Mouse (Mus musculus) midbrain, embryonic 16.5 days (tissue): ENCODE data around the gene Zfp819. TPM values are rescaled to one million over a fixed set of nuclear protein-coding genes. Genes with fewer than 3 reads are reported as not detected.

ENCODE experiments used
- ATAC-seq: fragments of 200-750 bp; cut with Nextera tagmentation; 2 replicates; pipeline ENCODE4 v1.8.0; 2017; ENCODE audit warnings: moderate TSS enrichment
- H3K27ac ChIP-seq: fragments of 300-500 bp; sonication (generic); 2 replicates; pipeline ENCODE4 v1.5.1; 2014; ENCODE audit warnings: mild to moderate bottlenecking, low read length, mixed read lengths
- H3K27me3 ChIP-seq: fragments of 300-500 bp; sonication (generic); 2 replicates; pipeline ENCODE4 v1.6.1; 2014; ENCODE audit warnings: low read depth, low read length, mixed read lengths; ENCODE audit not compliant: control insufficient read depth, insufficient read depth
- H3K36me3 ChIP-seq: fragments of 300-500 bp; sonication (generic); 2 replicates; pipeline ENCODE4 v1.6.1; 2014; ENCODE audit warnings: mild to moderate bottlenecking, low read length, moderate library complexity, mixed read lengths; ENCODE audit not compliant: control insufficient read depth, insufficient read depth
- H3K4me1 ChIP-seq: fragments of 300-500 bp; sonication (generic); 2 replicates; pipeline ENCODE4 v1.6.1; 2014; ENCODE audit warnings: mild to moderate bottlenecking, low read length, mixed read lengths; ENCODE audit not compliant: control insufficient read depth, insufficient read depth
- H3K4me2 ChIP-seq: fragments of 300-500 bp; sonication (generic); 2 replicates; pipeline ENCODE4 v1.6.1; 2014; ENCODE audit warnings: mild to moderate bottlenecking, low read length, mixed read lengths
- H3K4me3 ChIP-seq: fragments of 300-500 bp; sonication (generic); 2 replicates; pipeline ENCODE4 v1.5.1; 2014; ENCODE audit warnings: low read depth, mild to moderate bottlenecking, low read length, moderate library complexity, mixed read lengths
- H3K9ac ChIP-seq: fragments of 300-500 bp; sonication (generic); 2 replicates; pipeline ENCODE4 v1.6.1; 2014; ENCODE audit warnings: low read depth, low read length, mixed read lengths
- H3K9me3 ChIP-seq: fragments of 300-500 bp; sonication (generic); replicated peaks from 2 replicates; pipeline ENCODE4 v1.6.1; 2014; ENCODE audit warnings: mild to moderate bottlenecking, low read length, mixed read lengths; ENCODE audit not compliant: control insufficient read depth, poor library complexity, severe bottlenecking
- WGBS: fragments of 180-500 bp; shearing (Covaris S2); extraction: QIAGEN DNeasy Blood & Tissue Kit; methylation state at CpG from one replicate; pipeline ENCODE4 v1.1.7; 2014; 5-methylcytosine and 5-hydroxymethylcytosine counted together
- polyA plus RNA-seq: library from polyadenylated mRNA; unstranded; fragments of >200 nt; fragmentation: Nextera tagmentation; extraction: Ambion mirVana; gene quantifications from 2 replicates; pipeline ENCODE4 v1.2.1, GENCODE M21; 2015

Gene Zfp819
- polyA plus RNA-seq, 1 experiment from 2014 or later, result 0.55 TPM

- WGBS, result 12% methylated on average over 5 of the region's 5 CpGs
- no peak overlapping the region for H3K4me2 ChIP-seq
These were observed 5.1 kb upstream of the Zfp819 start for GRCm38 (mm10) chr7:43601884-43602283.

GRCm38 (mm10) chr7:43607743-43608287 lies 846 bp downstream of the Zfp819 start:
- Histone ChIP-seq H3K36me3 (no peaks in the 10 kb centered on the region), H3K4me2 (peak overlapping the region; percentile 75), H3K9me3 (no peaks in the 10 kb centered on the region), H3K4me3 (peak overlapping the region; percentile 41), H3K27me3 (0 out of 2 replicates have a peak, but pooled peaks cover 3% of the 10 kb centered on the region), H3K27ac (no peak overlapping the region), H3K4me1 (peaks cover 2% of the 10 kb centered on the region; the same call in 1 of the 2 replicates), H3K9ac (0 out of 2 replicates have a peak overlapping the region, but pooled peaks have one; percentile 58)
- WGBS, result 36% methylated on average over 5 of the region's 5 CpGs
- ATAC-seq, result peak; percentile 16; the same call in 1 of the 2 replicates

More at GRCm38 (mm10) chr7:43601884-43602283, 5.1 kb upstream of the Zfp819 start:
- no peak overlapping the region for H3K4me3 ChIP-seq
- ATAC-seq, result no peak
- H3K9ac ChIP-seq, result no peak overlapping the region
- H3K4me1 ChIP-seq, result peaks cover 6% of the 10 kb centered on the region
- no peak overlapping the region for H3K27ac ChIP-seq
- H3K27me3 ChIP-seq, result no peaks in the 10 kb centered on the region
- no peaks in the 10 kb centered on the region for H3K9me3 ChIP-seq
- H3K36me3 ChIP-seq, result no peaks in the 10 kb centered on the region

GRCm38 (mm10) chr7:43608316-43608824 lies 1.4 kb downstream of the Zfp819 start:
- no peak overlapping the region for H3K27ac ChIP-seq
- WGBS, result 79% methylated on average over 7 of the region's 7 CpGs

GRCm38 (mm10) chr7:43613816-43614551 lies 7.0 kb downstream of the Zfp819 start:
- 86% methylated on average over 14 of the region's 14 CpGs for WGBS

More at GRCm38 (mm10) chr7:43608316-43608824, 1.4 kb downstream of the Zfp819 start:
- peaks cover 2% of the 10 kb centered on the region; the same call in 1 of the 2 replicates for H3K4me1 ChIP-seq
- ATAC-seq, result no peak
- H3K36me3 ChIP-seq, result no peaks in the 10 kb centered on the region
- H3K9ac ChIP-seq, result no peak overlapping the region
- 0 out of 2 replicates have a peak, but pooled peaks cover 3% of the 10 kb centered on the region for H3K27me3 ChIP-seq
- H3K4me2 ChIP-seq, result no peak overlapping the region
- H3K4me3 ChIP-seq, result no peak overlapping the region
- no peaks in the 10 kb centered on the region for H3K9me3 ChIP-seq

GRCm38 (mm10) chr7:43622927-43623326 lies 16.0 kb downstream of the Zfp819 start:
- Histone ChIP-seq H3K4me2 (no peak overlapping the region), H3K4me1 (peaks cover 3% of the 10 kb centered on the region; the same call in 1 of the 2 replicates), H3K9ac (no peak overlapping the region), H3K9me3 (no peaks in the 10 kb centered on the region), H3K4me3 (no peak overlapping the region), H3K27ac (no peak overlapping the region), H3K36me3 (no peaks in the 10 kb centered on the region), H3K27me3 (no peaks in the 10 kb centered on the region)
- ATAC-seq, result no peak
- 87% methylated on average over 7 of the region's 7 CpGs for WGBS

More at GRCm38 (mm10) chr7:43613816-43614551, 7.0 kb downstream of the Zfp819 start:
- H3K4me1 ChIP-seq, result no peaks in the 10 kb centered on the region
- H3K36me3 ChIP-seq, result no peaks in the 10 kb centered on the region
- no peak overlapping the region for H3K4me3 ChIP-seq
- H3K9ac ChIP-seq, result no peak overlapping the region
- no peak for ATAC-seq
- H3K9me3 ChIP-seq, result no peaks in the 10 kb centered on the region
- no peak overlapping the region for H3K4me2 ChIP-seq
- H3K27me3 ChIP-seq, result no peaks in the 10 kb centered on the region
- no peak overlapping the region for H3K27ac ChIP-seq

GRCm38 (mm10) chr7:43623819-43624218 lies 16.9 kb downstream of the Zfp819 start:
- H3K27me3 ChIP-seq, result no peaks in the 10 kb centered on the region
- ATAC-seq, result no peak
- H3K4me2 ChIP-seq, result peak overlapping the region; percentile 32; the same call in 1 of the 2 replicates
- peaks cover 3% of the 10 kb centered on the region; the same call in 1 of the 2 replicates for H3K4me1 ChIP-seq
- 12% methylated on average over 10 of the region's 10 CpGs for WGBS
- no peak overlapping the region for H3K4me3 ChIP-seq
- no peaks in the 10 kb centered on the region for H3K36me3 ChIP-seq
- H3K9ac ChIP-seq, result no peak overlapping the region
- no peaks in the 10 kb centered on the region for H3K9me3 ChIP-seq
- no peak overlapping the region for H3K27ac ChIP-seq

- H3K27me3 ChIP-seq, result no peaks in the 10 kb centered on the region
- ATAC-seq, result no peak
- no peak overlapping the region for H3K4me3 ChIP-seq
- no peak overlapping the region for H3K9ac ChIP-seq
- peaks cover 3% of the 10 kb centered on the region; the same call in 1 of the 2 replicates for H3K4me1 ChIP-seq
- no peak overlapping the region for H3K27ac ChIP-seq
- WGBS, result 53% methylated on average over 2 of the region's 3 CpGs
- H3K4me2 ChIP-seq, result no peak overlapping the region
- no peaks in the 10 kb centered on the region for H3K9me3 ChIP-seq
- no peaks in the 10 kb centered on the region for H3K36me3 ChIP-seq
These were observed 18.1 kb downstream of the Zfp819 start for GRCm38 (mm10) chr7:43625065-43625464.

GRCm38 (mm10) chr7:43625794-43626422 lies 18.9 kb downstream of the Zfp819 start:
- ATAC-seq, result no peak
- WGBS, result 82% methylated on average over 8 of the region's 8 CpGs
- no peaks in the 10 kb centered on the region for H3K36me3 ChIP-seq

More at GRCm38 (mm10) chr7:43625794-43626422, 18.9 kb downstream of the Zfp819 start:
- H3K9ac ChIP-seq, result no peak overlapping the region
- H3K27ac ChIP-seq, result no peak overlapping the region
- peaks cover 3% of the 10 kb centered on the region; the same call in 1 of the 2 replicates for H3K4me1 ChIP-seq
- H3K9me3 ChIP-seq, result no peaks in the 10 kb centered on the region
- H3K27me3 ChIP-seq, result no peaks in the 10 kb centered on the region
- no peak overlapping the region for H3K4me3 ChIP-seq
- no peak overlapping the region for H3K4me2 ChIP-seq
